Mouse (Mus musculus) liver, embryonic 16.5 days (tissue): ENCODE measurements around the gene Ccdc34. TPM values are rescaled to one million over a fixed set of nuclear protein-coding genes. Genes with fewer than 3 reads are reported as not detected.

Experiments
- ATAC-seq: fragments of 200-750 bp; cut with Nextera tagmentation; 2 replicates; pipeline ENCODE4 v1.8.0; 2017; ENCODE audit warnings: low read depth, mild to moderate bottlenecking, moderate number of reproducible peaks, moderate library complexity
- H3K27ac ChIP-seq: fragments of 300-500 bp; sonication (generic); 2 replicates; pipeline ENCODE4 v1.5.1; 2014; ENCODE audit warnings: mild to moderate bottlenecking, low read length
- H3K27me3 ChIP-seq: fragments of 300-500 bp; sonication (generic); 2 replicates; pipeline ENCODE4 v1.6.1; 2014; ENCODE audit warnings: low read depth, low read length, mixed read lengths; ENCODE audit not compliant: control insufficient read depth, insufficient read depth
- H3K36me3 ChIP-seq: fragments of 300-500 bp; sonication (generic); 2 replicates; pipeline ENCODE4 v1.6.1; 2014; ENCODE audit warnings: mild to moderate bottlenecking; ENCODE audit not compliant: control insufficient read depth, insufficient read depth
- H3K4me1 ChIP-seq: fragments of 300-500 bp; sonication (generic); 2 replicates; pipeline ENCODE4 v1.6.1; 2014; ENCODE audit warnings: low read depth, low read length, mixed read lengths; ENCODE audit not compliant: control insufficient read depth
- H3K4me2 ChIP-seq: fragments of 300-500 bp; sonication (generic); 2 replicates; pipeline ENCODE4 v1.6.1; 2014; ENCODE audit warnings: low read depth, low read length, mixed read lengths
- H3K4me3 ChIP-seq: fragments of 300-500 bp; sonication (generic); 2 replicates; pipeline ENCODE4 v1.5.1; 2014; ENCODE audit warnings: low read depth, mild to moderate bottlenecking, low read length
- H3K9ac ChIP-seq: fragments of 300-500 bp; sonication (generic); 2 replicates; pipeline ENCODE4 v1.6.1; 2014; ENCODE audit warnings: low read depth, low read length
- H3K9me3 ChIP-seq: fragments of 300-500 bp; sonication (generic); replicated peaks from 2 replicates; pipeline ENCODE4 v1.6.1; 2016; ENCODE audit warnings: low read length; ENCODE audit not compliant: control insufficient read depth
- WGBS: fragments of 180-500 bp; shearing (Covaris S2); extraction: QIAGEN DNeasy Blood & Tissue Kit; methylation state at CpG from one replicate; pipeline ENCODE4 v1.1.7; 2014; ENCODE audit not compliant: insufficient replicate concordance; 5-methylcytosine and 5-hydroxymethylcytosine counted together
- polyA plus RNA-seq: library from polyadenylated mRNA; unstranded; fragments of >200 nt; fragmentation: Nextera tagmentation; extraction: Ambion mirVana; gene quantifications from 2 replicates; pipeline ENCODE4 v1.2.1, GENCODE M21; 2015

Ccdc34 gene
- polyA plus RNA-seq, 1 experiment from 2014 or later: 18.1 TPM

DNA sequence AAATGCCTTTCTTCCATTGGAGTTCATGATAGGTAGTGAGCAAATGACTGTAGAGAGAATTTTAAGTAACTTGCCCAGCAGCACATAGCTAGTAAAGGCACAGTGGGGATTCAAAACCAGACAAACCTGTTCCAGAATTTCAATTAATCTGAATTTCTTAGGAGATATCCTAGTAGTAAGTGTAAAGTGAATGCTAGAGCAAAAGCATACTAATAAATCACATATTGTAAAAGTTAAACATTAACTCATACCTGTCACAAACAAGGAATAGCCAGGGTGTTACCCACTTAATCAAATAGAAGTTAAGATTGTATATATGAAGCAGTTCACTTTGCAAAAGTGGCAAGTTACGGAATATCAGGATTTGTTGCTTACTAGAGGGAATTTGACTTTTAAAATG, 25.9 kb upstream of the Ccdc34 start:
- Histone ChIP-seq H3K4me3 (no peak overlapping the region), H3K27ac (no peak overlapping the region), H3K4me2 (no peak overlapping the region), H3K4me1 (peaks cover 21% of the 10 kb centered on the region), H3K27me3 (no peaks in the 10 kb centered on the region), H3K9ac (no peak overlapping the region), H3K36me3 (no peaks in the 10 kb centered on the region), H3K9me3 (no peaks in the 10 kb centered on the region)
- 71% methylated on average over 1 of the region's 1 CpGs for WGBS
- no peak for ATAC-seq

- ATAC-seq: no peak
- H3K4me2 ChIP-seq: no peak overlapping the region
- no peak overlapping the region for H3K4me3 ChIP-seq
- peaks cover 21% of the 10 kb centered on the region for H3K4me1 ChIP-seq
- no peaks in the 10 kb centered on the region for H3K36me3 ChIP-seq
- WGBS: 36% methylated on average over 11 of the region's 11 CpGs
- no peaks in the 10 kb centered on the region for H3K27me3 ChIP-seq
- H3K9ac ChIP-seq: no peak overlapping the region
- no peaks in the 10 kb centered on the region for H3K9me3 ChIP-seq
- H3K27ac ChIP-seq: no peak overlapping the region
These were observed 25.1 kb upstream of the Ccdc34 start for GRCm38 (mm10) chr2:109992448-109993073.

GRCm38 (mm10) chr2:109993404-109993803, 24.2 kb upstream of the Ccdc34 start:
- H3K4me3 ChIP-seq: no peak overlapping the region
- peaks cover 21% of the 10 kb centered on the region for H3K4me1 ChIP-seq
- no peak overlapping the region for H3K4me2 ChIP-seq
- no peak overlapping the region for H3K9ac ChIP-seq
- no peak overlapping the region for H3K27ac ChIP-seq
- H3K9me3 ChIP-seq: no peaks in the 10 kb centered on the region
- peak; percentile 77 for ATAC-seq
- H3K36me3 ChIP-seq: no peaks in the 10 kb centered on the region
- no peaks in the 10 kb centered on the region for H3K27me3 ChIP-seq

DNA sequence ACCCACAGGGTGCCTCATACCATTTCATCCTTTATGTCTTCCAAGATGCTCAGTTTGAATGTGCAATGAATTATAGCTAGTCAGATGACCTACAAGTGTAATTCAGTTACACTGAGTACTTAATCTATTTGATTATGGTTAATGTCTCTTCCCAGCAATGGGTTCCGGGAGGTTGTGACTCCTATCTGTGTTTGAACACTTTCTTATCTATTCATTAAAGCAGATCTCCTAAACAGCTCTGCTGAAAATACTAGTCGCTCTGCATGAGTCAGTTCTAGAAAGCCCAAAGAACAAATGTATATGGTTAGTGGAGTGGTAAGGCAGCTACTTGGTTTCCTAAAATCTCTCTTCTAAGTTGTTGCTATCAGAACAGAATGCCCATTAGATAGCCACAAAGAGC, 22.6 kb upstream of the Ccdc34 start:
- Histone ChIP-seq H3K36me3 (no peaks in the 10 kb centered on the region; the same call in 1 of the 2 replicates), H3K4me1 (peaks cover 21% of the 10 kb centered on the region), H3K4me2 (no peak overlapping the region), H3K9me3 (no peaks in the 10 kb centered on the region), H3K27ac (0 out of 2 replicates have a peak overlapping the region, but pooled peaks have one; percentile 35), H3K27me3 (no peaks in the 10 kb centered on the region), H3K4me3 (no peak overlapping the region), H3K9ac (no peak overlapping the region)
- WGBS: 18% methylated on average over 2 of the region's 2 CpGs
- peak; percentile 56 for ATAC-seq

DNA sequence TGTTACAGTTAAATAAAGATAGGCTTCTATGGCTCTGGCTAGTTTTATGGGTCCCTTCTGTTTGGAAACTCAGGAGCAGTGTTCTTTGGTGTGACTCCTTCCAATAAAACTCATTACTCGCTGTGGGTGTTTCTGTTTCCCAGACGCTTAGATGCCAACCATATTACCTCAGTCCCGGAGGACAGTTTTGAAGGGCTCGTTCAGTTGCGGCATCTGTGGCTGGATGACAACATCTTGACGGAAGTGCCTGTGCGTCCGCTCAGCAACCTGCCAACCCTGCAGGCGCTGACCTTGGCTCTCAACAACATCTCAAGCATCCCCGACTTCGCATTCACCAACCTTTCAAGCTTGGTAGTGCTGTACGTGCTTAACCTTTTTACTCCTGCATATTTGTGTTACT, 21.2 kb upstream of the Ccdc34 start:
- Histone ChIP-seq H3K9ac (no peak overlapping the region), H3K4me2 (peak overlapping the region; percentile 30; the same call in 1 of the 2 replicates), H3K27ac (no peak overlapping the region), H3K4me1 (peaks cover 21% of the 10 kb centered on the region), H3K4me3 (no peak overlapping the region), H3K36me3 (no peaks in the 10 kb centered on the region; the same call in 1 of the 2 replicates), H3K9me3 (no peaks in the 10 kb centered on the region), H3K27me3 (no peaks in the 10 kb centered on the region)
- no peak for ATAC-seq
- 58% methylated on average over 12 of the region's 12 CpGs for WGBS

GRCm38 (mm10) chr2:110004668-110005067, 12.9 kb upstream of the Ccdc34 start:
- Histone ChIP-seq H3K27me3 (no peaks in the 10 kb centered on the region), H3K36me3 (no peaks in the 10 kb centered on the region; the same call in 1 of the 2 replicates), H3K4me2 (no peak overlapping the region), H3K9ac (no peak overlapping the region), H3K27ac (no peak overlapping the region), H3K4me1 (peaks cover 38% of the 10 kb centered on the region), H3K9me3 (no peaks in the 10 kb centered on the region), H3K4me3 (no peak overlapping the region)
- ATAC-seq: no peak
- 88% methylated on average over 1 of the region's 1 CpGs for WGBS

DNA sequence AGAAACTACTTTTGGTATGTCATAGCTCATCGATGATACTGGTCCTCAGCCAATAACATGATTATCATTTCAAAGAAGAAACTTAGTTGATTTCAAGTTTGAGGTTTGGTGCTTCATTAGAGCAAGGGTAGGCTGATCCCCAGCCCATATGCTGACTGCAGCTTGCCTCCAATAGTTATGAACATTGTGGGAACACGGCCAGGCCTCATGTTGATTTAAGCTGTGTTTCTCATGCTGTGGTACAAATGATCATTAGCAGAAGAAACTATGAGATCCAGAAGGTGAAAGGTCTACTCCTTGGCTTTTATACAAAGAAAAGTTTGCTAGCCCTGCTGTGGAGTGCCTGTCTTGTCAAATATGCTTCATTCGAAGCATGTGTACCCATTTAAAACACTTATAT, 12.5 kb upstream of the Ccdc34 start:
- H3K27ac ChIP-seq: peak overlapping the region; percentile 63
- no peak for ATAC-seq

GRCm38 (mm10) chr2:110005596-110006239, 11.9 kb upstream of the Ccdc34 start:
- H3K9ac ChIP-seq: no peak overlapping the region
- no peak; the same call in 1 of the 2 replicates for ATAC-seq
- WGBS: 36% methylated on average over 3 of the region's 3 CpGs
- H3K4me1 ChIP-seq: peaks cover 38% of the 10 kb centered on the region
- no peaks in the 10 kb centered on the region for H3K27me3 ChIP-seq
- H3K36me3 ChIP-seq: no peaks in the 10 kb centered on the region
- peak overlapping the region; percentile 63 for H3K27ac ChIP-seq
- no peak overlapping the region for H3K4me3 ChIP-seq
- peak overlapping the region; percentile 33 for H3K4me2 ChIP-seq
- no peaks in the 10 kb centered on the region for H3K9me3 ChIP-seq

More for the DNA sequence above, 12.5 kb upstream of the Ccdc34 start:
- peaks cover 38% of the 10 kb centered on the region for H3K4me1 ChIP-seq
- 61% methylated on average over 3 of the region's 3 CpGs for WGBS
- H3K9ac ChIP-seq: no peak overlapping the region
- H3K4me2 ChIP-seq: no peak overlapping the region
- no peaks in the 10 kb centered on the region for H3K9me3 ChIP-seq
- no peaks in the 10 kb centered on the region for H3K27me3 ChIP-seq
- H3K36me3 ChIP-seq: no peaks in the 10 kb centered on the region
- H3K4me3 ChIP-seq: no peak overlapping the region
